Mouse (Mus musculus) cerebellum, postnatal 14 days (tissue): Measurements from ENCODE around the gene Osbpl3.

ENCODE experiments used
- DNase-seq, 2 experiments: peaks; one replicate each; pipeline ENCODE4 v3.0.0; 2021; ENCODE audit warnings: mixed read lengths in 2 of 2

Osbpl3 gene

GRCm38 (mm10) chr6:50262310-50262709, 193.7 kb downstream of the Osbpl3 start:
- no peak for DNase-seq

GRCm38 (mm10) chr6:50261922-50262261, 194.1 kb downstream of the Osbpl3 start:
- DNase-seq: no peak

- peak; percentile 91 to 93 for DNase-seq
Measured at GRCm38 (mm10) chr6:50261201-50261921, 194.6 kb downstream of the Osbpl3 start.

GRCm38 (mm10) chr6:50255356-50255755, 200.6 kb downstream of the Osbpl3 start:
- DNase-seq: no peak

GRCm38 (mm10) chr6:50254723-50255184, 201.2 kb downstream of the Osbpl3 start:
- peak in 1 of 2 experiments; percentile 27 for DNase-seq

- no peak for DNase-seq
Measured at GRCm38 (mm10) chr6:50252690-50253089, 203.3 kb downstream of the Osbpl3 start.

- no peak for DNase-seq
Measured at GRCm38 (mm10) chr6:50247791-50248190, 208.2 kb downstream of the Osbpl3 start.

GRCm38 (mm10) chr6:50247356-50247755, 208.6 kb downstream of the Osbpl3 start:
- DNase-seq: no peak

GRCm38 (mm10) chr6:50244967-50245366, 211.0 kb downstream of the Osbpl3 start:
- no peak for DNase-seq

- DNase-seq: no peak
Measured at GRCm38 (mm10) chr6:50244126-50244525, 211.9 kb downstream of the Osbpl3 start.
